Mouse (Mus musculus) retina, embryonic 14.5 days (tissue): Measurements from ENCODE around the gene Tbc1d14.

ENCODE experiments used
- DNase-seq: peaks from one replicate; pipeline ENCODE4 v3.0.0-alpha.2; 2015; ENCODE audit warnings: low spot score

The Tbc1d14 gene

DNA sequence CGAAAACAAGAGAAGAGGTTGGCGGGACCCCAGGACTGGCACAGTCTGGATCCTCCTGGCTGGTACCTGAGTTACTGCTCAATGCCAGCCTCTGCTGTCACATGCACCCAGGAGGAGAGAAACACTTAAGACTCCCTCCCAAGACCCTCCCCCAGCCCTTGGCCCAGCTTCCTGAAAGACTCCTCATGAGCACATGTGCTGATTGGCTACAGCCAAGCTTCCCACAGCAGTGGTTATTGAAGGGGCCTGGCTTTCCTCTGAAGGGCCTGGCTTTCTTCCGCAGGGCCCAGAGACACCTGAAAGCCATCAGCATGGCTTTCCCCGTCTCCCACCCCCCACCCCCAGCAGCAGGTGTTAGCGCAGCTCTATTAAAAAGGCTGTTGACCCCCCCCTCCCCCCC lies at the start of gene Tbc1d14:
Tbc1d14 (minus strand) TSS at position 101 of the 400 bp plus-strand sequence.
- DNase-seq: no peak

DNA sequence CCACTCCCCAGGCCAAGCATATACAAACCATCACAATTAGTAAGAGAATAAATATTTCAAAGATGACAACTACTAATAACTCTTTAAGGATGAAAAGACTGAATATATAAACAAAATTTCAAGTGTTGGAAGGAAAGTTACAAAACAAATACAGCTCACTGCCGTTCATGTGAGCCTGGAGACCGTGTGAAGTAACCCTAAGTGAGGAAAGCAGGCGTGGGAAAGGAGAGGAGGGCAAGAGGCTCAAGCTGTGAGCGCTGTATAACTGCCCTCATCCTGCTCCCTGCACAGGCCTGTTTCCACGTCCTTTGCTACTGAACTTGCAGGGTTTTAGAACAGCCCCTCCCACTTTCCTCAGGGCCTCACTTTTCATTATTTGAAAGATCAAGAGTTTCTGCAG lies 32.5 kb upstream of the Tbc1d14 start:
- DNase-seq: no peak

DNA sequence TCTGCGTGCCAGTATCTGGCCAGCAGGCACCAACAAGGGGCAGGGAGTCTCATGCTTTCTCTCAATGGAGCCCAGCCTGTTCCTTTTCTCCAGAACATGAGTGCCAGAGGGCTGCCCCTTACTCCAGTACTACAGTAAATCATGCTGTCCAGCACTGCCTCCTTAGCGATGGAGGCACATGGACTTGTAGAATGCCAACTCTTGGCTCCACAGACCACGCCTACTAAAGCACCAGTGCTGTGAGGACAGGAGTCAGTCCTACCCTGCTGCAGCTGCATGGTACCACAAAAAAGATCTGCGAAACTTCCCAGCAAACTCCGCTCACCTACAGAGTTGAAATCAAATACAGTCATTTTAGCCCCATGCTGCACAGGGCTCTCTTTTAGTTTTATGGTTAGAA lies 30.6 kb upstream of the Tbc1d14 start:
- DNase-seq: no peak

DNA sequence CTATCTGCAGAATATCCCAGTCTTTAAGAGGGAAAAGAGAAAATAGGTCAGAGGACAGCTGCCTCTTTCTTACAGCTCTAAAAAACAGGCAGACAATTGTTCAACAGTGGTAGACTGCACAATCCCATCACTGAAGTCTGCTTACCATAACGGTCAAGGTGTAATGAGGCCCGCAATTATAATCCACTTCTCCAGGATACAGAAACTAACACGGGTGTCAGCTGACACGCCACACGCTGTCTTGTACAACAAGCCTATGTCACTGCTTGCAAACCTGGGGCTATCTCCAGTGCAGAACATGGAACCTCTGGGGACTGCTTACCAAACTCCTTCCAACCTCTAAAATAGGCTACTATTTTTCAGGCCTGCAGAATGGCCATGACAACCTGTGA lies 28.0 kb upstream of the Tbc1d14 start:
- DNase-seq: peak; percentile 25

DNA sequence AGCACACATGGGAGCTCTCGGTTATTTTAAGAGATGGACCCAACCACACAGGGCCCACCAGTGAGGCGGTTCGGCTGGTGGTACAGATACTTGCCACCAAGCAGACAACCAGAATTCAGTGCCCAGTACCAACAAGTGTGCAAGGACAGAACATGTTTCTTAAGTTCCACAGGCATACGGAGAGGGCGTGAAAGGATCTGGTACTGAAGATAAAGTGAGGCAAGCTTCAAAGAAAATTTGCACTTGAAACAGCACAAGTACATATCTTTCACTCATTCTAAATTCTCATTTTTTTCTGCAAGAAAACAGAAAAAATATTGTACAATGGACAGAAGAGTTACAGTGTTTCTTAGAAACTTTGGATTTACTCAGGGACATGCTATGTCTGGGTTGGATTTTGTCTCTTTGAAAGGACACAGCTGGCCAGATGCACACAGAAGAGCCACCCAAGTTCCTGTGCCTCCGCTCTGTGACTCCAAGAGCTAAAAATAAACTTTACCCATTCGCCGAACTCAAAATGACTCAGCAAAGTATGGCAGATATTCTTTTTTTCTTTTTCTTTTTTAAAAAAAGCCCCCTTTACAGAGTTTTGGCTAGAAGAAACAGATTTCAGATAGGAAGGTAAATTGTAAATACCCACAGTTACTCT lies 27.5 kb upstream of the Tbc1d14 start:
- no peak for DNase-seq

DNA sequence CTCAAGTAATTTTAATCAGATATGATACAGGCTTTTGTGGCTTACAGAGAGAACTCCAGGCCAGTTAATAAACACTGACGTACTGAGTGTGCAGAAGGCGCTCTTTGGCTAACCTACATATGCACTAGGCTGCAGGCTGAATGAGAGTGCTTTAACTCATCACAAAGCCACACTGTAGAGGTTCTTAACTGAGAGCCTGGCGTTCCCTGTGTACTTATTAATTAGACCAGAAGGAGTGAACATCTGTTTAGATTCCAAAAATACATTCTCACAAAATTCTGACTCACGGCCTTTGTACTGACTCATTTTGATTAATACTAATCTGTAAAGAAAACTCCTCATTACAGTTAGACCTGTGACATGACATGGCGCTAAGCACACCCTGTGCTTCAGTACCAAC lies 25.8 kb upstream of the Tbc1d14 start:
- DNase-seq: no peak

DNA sequence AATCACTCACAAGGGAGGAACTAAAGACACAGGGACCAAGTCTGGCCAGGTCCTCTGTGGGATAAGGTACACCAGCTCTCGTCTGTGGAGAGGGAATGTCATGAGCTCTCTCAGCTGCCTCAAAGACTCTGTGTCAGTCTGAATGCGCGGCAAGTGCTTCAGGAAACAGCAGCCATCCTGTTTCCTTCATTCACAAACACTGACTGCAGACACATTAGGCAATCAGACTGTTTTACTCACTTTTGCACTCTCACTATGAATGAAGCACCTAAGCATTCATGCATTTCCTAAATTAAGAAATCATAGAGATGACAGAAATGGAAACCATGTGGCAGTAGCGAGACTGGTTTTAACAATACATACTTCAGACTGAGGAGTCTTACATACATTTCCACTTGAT lies 25.3 kb upstream of the Tbc1d14 start:
- DNase-seq: no peak

DNA sequence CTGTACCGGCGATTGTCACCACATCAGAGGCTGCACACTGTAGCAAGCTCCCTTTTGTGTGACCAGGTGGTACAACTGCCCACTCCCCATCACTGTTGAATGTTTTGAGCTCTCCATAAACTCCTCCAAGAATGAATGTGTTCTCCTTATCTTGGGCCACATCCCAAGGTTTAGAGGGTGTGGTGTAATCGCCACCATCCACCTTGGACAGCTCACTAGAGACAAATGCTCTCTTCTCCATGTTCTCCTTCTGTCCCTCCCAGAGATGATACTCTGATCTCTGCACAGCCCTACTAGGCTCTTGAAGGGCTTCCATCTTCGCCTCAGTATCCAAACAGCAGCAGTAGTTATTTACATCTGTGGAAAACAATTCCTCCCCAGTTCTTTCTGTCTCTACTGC lies 21.0 kb upstream of the Tbc1d14 start:
- DNase-seq: no peak

DNA sequence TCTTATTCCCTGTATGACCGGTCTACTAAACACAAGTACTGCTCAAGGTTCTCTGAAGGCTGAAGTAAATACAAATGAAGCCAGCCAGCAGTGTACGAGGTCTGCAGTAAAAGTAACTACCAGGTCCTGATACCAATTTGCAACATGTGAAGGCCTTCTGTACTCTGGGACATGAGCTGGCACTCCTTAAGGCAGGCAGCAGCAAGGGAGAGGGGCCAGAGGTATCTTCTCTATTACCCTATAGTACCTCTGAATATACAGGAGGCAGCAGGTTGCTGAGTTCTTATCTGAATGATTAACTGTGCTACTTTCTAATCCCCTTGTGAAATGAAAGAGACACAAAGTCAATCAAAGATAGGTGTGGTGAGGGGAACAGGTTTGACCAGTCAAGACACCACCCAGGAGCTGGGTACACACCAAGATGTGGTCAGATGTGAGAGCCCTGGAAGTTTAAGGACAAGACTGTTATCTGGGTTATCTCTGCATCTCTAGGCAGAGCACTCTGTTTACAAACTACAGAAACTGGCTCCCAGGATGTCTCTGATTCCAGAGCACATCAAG lies 15.9 kb upstream of the Tbc1d14 start:
- no peak for DNase-seq

DNA sequence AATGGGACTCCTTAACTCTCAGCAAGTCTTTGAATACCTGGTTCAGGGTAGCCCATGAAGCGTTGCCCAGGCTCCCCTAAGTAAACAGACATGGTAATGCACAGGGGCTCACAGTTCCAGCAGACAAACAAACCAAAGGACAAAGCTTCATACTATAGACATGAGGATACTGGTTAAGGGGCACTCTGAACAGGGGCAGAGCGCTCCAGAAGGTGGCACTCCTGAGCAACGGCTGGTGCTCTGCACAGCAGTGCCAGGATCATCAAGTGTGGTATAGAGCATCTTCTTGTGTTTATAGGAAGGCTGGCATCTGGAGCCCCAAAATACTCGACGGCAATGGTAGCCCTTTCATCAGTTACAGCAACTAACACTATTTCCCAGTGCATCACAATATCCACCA lies 10.0 kb upstream of the Tbc1d14 start:
- DNase-seq: peak; percentile 61

DNA sequence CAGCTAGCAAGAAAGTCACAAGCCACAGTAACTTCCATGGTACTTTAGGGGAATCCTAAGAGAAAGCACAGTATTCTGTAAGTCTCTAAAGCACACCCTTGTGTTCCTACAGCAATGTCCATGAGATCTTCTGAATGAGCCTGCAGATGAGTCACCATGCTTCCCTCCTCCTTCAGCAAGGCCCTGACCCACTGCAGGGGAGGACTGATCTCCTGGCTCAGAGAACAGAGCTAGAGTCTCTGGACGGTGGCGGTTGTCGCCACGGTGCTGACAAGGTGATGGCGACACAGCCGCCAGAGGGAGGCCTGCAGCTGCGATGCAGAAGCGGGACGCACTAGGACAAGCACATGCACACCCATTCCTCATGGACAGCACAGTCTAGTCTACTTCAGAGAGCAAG lies 9.0 kb upstream of the Tbc1d14 start:
- DNase-seq: no peak

DNA sequence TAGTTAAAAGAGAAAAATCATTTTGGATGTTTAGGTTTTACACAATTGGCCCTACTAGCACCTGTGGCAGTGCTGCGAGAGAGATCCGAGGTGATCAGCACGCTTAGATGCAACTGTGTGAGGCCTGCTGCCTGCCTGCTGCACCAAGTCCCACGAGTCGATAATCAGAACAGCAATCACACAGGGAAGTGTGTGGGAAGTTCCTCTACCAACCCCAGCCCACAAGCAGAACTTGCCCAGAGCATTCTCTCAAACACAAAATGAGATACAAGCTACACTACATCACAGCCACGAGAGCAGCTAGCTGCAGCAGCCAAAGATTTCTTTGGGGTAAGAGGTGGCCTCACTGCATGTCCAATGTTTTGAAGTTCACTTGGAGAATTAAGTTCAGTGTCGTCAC lies 8.4 kb upstream of the Tbc1d14 start:
- DNase-seq: no peak

DNA sequence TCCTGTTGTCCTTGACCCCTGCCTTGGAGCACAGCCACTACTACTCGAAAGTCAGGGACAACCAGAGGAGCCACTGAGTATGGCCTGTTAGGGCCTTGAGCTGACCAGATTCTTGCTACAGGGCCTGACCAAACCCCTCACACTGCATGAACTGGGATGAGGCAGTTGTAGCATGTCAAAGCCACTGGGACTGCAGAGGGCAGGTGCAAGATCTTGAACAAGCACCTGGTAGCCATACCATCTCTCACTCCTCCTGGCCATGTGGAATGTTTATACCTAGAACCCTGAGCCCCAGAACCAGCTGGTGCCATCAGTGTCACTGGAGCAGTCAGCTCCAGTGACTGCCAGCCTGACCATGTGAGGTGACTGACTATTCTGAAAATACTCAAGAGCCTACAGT lies 5.8 kb upstream of the Tbc1d14 start:
- DNase-seq: no peak

DNA sequence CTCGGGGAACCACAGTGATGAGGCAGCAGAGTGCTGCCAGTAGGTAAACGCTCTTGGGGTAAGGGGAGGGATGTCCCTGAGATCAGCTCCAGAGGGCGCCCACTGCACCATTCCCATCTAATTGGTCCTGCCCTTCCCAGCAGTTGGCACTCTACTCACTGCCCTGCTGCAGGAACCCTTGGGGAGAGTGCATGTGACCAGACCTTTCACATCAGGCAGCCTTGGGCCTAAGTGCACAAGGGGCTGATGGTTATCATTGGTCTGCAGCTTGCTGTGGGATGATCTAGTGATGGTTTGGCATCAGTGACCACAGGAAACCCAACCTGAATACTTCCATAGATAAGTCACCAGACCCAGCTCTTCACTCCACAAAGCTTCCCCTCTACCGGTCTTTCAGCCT lies 4.6 kb upstream of the Tbc1d14 start:
- DNase-seq: peak; percentile 56

DNA sequence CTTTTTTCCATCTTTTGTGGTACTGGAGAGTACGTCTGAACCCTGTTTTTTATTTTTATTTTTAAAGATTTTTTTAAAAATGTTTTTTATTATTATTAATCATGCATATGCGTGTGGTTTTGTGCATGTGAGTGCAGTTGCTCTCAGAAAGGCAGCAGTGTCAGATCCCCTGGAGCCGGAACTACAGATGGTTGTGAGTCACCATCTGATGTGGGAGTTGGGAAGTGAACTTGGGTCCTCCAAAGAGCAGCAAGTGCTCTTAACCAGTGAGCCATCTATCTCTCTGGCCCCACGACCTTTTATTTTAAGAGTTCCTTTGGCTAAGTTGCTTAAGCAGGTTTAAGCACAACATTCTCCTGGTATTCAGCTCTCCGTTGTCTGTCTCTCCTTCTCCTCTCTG lies 3.1 kb upstream of the Tbc1d14 start:
- no peak for DNase-seq

DNA sequence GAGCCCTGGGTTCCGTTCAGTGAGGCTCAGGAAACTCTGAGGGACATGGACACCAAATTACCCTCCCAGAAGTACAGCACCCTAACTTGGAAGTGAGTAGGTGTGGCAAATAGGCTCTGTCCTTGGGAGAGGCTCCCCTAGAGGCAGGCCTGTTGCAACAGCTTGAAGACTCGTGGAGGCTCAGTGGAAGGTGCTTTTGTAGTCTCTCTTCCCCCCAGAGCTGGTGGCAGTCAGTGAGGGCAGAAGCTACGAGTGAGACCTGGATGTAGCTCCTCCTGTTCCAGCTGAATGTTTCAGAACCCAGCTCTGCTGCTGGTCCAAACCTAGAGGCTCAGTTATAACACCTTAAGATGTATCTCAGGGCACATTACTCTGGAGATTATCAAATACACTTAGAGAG lies 2.0 kb upstream of the Tbc1d14 start:
- DNase-seq: no peak

DNA sequence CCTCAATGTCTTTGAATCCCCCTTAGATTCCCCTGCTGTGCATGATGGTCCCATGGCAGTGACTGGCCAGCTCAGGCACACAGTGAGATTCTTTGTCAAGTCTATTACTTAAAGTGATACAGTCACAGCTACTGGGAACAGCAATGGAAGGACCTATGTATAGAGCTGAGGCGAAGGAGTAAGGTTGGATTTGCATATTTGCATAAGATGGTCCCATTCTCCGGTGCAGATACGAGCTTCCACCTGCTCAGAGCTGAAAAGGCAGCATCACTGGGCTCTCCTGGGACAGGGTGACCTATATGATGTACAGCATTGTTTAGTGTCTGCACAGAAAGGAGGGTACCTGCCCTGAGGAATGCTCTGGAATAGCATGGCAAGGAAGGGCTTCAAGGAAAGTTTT lies 1.3 kb upstream of the Tbc1d14 start:
- DNase-seq: no peak

DNA sequence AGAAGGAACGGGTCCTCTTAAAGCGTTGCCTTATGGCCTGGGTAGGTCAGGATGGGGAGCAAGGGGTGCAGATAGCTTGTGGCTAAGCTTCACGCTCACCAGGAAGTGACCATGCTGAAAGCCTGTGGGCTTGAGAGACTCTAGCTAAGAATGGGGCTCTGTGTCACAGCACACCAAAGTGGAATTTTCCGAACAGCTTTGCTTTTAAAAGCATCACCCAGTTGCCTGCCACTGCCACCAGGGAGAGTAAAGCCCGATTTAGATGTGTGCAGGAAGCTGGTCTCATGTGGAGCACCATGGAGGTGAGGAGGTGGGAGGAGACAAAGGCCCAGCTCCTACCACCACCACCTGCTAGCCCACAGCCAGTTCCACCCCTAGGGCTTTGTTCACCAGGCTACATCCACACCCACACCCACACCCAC lies 2.6 kb downstream of the Tbc1d14 start:
- DNase-seq: no peak

DNA sequence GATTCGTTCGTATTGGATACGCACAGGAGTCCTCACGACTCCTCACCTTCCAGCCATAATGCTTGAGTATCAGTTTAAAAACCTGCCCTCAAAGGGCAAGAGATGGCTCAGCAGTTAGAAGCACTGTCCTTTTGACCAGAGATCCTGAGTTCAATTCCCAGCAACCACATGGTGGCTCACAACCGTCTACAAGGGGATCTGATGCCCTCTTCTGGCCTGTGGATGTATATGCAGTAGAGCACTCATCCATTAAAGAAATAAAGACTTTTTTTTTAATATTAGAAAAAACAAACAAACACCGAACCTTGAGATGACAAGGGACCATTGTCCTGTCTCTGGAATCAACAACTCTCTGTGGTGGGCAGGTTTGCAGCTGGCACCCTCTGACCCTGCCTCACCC lies 8.8 kb downstream of the Tbc1d14 start:
- no peak for DNase-seq

DNA sequence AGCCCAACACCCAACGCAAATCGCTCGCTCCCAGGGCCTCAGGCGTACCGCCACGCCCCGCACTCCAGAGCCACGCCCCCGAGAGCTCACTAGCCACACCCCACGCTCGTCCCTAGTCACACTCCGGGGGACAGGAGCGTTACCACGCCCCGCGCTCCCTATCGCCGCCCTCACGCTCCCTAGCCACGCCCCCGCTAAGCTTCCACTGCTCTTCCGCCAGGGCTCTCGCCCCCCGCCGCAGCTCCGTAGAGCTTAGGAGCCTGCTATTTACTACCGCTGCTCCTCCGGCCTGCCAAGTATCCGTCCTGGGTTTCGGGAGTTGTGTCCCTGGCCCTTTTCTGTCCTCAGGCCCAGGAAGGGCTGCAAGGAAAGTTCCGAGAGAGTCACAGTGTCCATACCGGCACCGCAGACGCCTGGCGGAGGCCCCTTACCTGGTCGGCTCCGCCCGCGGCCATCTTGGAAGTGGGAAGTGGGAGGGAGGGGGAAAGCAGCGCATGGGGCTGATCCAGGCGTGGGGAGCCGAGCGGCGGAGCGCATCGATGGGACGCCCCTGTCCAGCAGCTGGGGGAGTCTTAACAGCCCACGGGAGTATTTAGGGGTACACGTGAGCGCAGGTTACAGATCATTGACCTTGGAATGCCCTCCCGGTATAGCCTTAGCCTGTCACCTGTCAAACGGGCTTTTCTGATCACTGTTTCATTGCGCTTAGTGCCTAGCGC lies 11.0 kb downstream of the Tbc1d14 start:
- DNase-seq: peak; percentile 100

DNA sequence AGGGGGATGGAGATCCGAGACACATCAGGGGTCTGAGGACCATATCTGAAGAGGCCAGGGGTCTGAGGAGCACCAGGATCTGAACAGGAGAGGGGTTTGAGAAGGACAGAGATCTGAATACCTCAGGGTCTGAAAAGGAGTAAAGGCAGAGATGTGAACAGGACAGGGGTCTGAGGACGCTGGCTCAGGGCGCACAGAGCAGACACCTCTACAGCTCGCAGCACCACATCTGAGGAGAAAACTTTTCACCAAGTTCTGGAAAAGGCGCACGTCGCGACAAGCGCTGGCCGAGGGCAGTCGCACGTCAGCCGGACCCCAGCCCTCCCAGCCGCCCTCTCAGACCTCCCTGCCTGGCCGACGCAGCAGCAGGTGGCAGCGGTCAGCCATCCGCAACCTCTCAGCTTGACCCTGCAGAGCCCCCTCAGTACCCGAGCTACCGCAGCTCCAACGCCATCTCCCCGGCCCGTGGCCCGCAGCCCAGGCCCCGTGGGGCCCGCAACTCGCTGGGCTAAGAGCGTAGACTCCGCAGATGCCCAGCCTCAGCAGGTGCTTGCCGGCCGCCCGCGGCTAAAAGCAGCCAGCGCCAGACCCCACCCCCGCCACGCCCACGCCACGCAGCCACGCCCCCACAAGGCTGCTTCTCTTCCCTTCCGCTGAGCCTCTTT lies 11.7 kb downstream of the Tbc1d14 start:
- DNase-seq: no peak

DNA sequence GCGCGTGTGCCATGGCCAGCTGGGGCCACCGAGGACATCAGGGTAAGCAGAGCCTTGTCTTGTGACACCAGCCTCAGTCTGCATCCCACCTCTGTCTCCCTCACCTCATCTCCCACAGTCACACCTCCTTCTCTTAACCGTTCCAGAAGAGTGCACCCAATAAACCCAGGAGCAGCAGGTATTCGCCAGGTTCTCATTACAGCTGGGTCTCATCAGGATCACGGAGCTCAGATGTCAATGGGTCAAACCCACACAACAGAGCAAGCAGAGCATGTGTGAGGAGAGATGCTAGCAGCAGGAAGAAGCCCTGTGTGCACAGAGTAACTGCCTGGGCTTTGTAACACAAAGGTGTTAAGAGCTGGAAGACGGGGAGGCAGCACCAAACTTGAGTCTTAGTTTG lies 13.1 kb downstream of the Tbc1d14 start:
- no peak for DNase-seq

DNA sequence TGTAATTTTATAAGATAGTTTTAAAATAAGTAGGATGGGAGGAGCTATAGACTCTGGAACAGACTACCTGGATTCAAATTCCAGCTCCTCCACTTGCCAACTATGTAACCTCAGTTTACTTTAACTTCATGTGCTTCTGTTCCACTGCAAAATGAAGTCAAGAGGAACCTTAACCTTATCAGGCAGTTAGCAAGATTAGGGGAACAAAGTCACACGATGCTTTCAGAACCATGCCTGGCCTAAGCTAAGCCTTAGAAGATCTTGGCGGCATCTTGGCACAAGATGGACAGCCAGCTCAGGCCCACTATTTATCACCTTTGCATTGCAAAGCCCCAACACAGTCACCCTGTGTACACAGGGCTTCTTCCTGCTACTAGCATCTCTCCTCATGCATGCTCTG lies 14.1 kb downstream of the Tbc1d14 start:
- DNase-seq: no peak
